Mouse (Mus musculus) forebrain, embryonic 15.5 days (tissue): ENCODE measurements around the gene Scgb2a2. TPM values are rescaled to one million over a fixed set of nuclear protein-coding genes. Genes with fewer than 3 reads are reported as not detected.
"Not testable (repeated sequence)": the region's sequence is repeated elsewhere in the genome, so short reads cannot be mapped to it uniquely, and the experiment has no call there.

Source experiments
- ATAC-seq: fragments of 200-750 bp; cut with Nextera tagmentation; replicated peaks from 2 replicates; pipeline ENCODE4 v1.8.0; 2017; ENCODE audit warnings: mild to moderate bottlenecking, moderate TSS enrichment, moderate library complexity
- H3K27ac ChIP-seq: fragments of 300-500 bp; sonication (generic); replicated peaks from 2 replicates; pipeline ENCODE4 v1.5.1; 2015; ENCODE audit warnings: mild to moderate bottlenecking, inconsistent platforms
- H3K27me3 ChIP-seq: fragments of 300-500 bp; sonication (generic); 2 replicates; pipeline ENCODE4 v1.6.1; 2015; ENCODE audit warnings: inconsistent platforms
- H3K36me3 ChIP-seq: fragments of 300-500 bp; sonication (generic); 2 replicates; pipeline ENCODE4 v1.6.1; 2015; ENCODE audit warnings: mild to moderate bottlenecking, inconsistent platforms
- H3K4me1 ChIP-seq: fragments of 300-500 bp; sonication (generic); 2 replicates; pipeline ENCODE4 v1.6.1; 2015; ENCODE audit warnings: inconsistent platforms
- H3K4me2 ChIP-seq: fragments of 300-500 bp; sonication (generic); replicated peaks from 2 replicates; pipeline ENCODE4 v1.6.1; 2015; ENCODE audit warnings: mild to moderate bottlenecking, inconsistent platforms
- H3K4me3 ChIP-seq: fragments of 300-500 bp; sonication (generic); 2 replicates; pipeline ENCODE4 v1.5.1; 2015; ENCODE audit warnings: mild to moderate bottlenecking, inconsistent platforms
- H3K9ac ChIP-seq: fragments of 300-500 bp; sonication (generic); replicated peaks from 2 replicates; pipeline ENCODE4 v1.6.1; 2015; ENCODE audit warnings: mild to moderate bottlenecking, inconsistent platforms
- H3K9me3 ChIP-seq: fragments of 300-500 bp; sonication (generic); 2 replicates; pipeline ENCODE4 v1.6.1; 2016; ENCODE audit warnings: inconsistent platforms
- WGBS: fragments of 180-500 bp; shearing (Covaris S2); methylation state at CpG from one replicate; pipeline ENCODE4 v1.1.7; 2015; ENCODE audit warnings: mixed read lengths; 5-methylcytosine and 5-hydroxymethylcytosine counted together
- polyA plus RNA-seq: library from polyadenylated mRNA; unstranded; fragments of >200 nt; fragmentation: Nextera tagmentation; extraction: Ambion mirVana; gene quantifications from 2 replicates; pipeline ENCODE4 v1.2.1, GENCODE M21; 2015

Gene Scgb2a2
- not detected in 2 replicates for polyA plus RNA-seq

DNA sequence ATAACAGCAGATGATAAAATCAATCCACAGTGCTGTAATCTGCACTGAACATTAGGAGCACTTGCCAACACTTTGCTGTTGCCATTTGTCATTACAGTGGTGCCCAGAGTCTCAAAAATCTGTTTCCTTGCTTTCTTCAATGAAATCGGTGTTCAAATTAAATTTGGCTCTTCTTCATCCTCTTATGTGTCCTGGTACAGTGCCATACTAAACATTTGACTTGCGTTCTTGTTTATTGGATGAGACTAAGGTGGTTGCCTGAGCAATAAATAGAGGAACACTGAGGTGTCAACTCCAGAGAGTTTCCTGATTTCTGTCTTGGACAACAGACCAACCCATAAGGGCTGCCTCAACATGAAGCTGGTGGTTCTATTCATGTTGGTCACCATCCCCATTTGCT, at the start of gene Scgb2a2:
Gene Scgb2a2 (plus strand): TSS at position 301 of the 400 bp plus-strand sequence.
- 79% methylated on average over 2 of the region's 2 CpGs for WGBS
- H3K36me3 ChIP-seq = no peaks in the 10 kb centered on the region
- H3K4me3 ChIP-seq = no peak within 1 kb of the TSS
- no peaks in the 10 kb centered on the region for H3K4me1 ChIP-seq
- no peak for ATAC-seq
- H3K27ac ChIP-seq = no peak within 1 kb of the TSS
- no peak within 1 kb of the TSS for H3K4me2 ChIP-seq
- no peak within 1 kb of the TSS for H3K9ac ChIP-seq
- H3K9me3 ChIP-seq = no peaks in the 10 kb centered on the region
- no peaks in the 10 kb centered on the region for H3K27me3 ChIP-seq

DNA sequence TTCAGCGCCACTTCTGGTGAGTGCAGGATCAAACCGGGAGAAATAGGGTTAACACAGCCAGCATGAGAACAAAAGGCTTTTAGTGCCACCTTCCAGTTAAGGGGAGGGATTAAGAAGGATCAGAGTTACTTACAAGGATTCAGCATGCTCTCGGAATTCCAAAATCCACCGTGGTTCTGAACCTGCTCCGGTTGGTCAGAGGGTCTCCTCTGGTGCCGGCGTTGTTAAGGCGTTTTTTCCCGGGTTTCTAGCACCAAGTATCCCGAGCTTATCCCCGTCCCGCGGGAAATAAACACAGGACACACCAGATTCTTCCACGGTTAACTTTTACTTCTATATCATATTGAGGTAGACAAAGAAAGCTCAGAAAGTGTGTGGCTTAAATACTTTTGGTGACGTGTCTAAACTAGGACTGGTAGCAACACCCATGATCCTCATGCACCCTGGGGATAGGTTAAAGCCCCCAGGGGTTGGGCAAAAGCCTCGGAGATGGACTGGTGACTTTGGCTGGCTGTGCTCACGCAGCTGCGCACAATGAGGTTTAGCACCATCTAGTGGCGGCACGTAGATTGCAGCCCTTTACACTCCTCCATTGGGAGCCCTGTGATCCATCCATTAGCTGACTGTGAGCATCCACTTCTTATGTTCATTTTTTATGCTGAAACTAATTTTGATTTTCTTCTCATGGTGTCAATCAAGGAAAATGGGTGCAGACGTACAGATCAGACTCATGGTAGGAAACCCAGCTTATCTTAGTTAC, 10.6 kb upstream of the Scgb2a2 start:
- H3K27me3 ChIP-seq, H3K4me1 ChIP-seq, H3K9me3 ChIP-seq, H3K36me3 ChIP-seq, H3K9ac ChIP-seq: not testable (repeated sequence)
- H3K27ac ChIP-seq = 0 out of 2 replicates have a peak overlapping the region, but pooled peaks have one; percentile 43
- H3K4me3 ChIP-seq = peak overlapping the region; percentile 36
- ATAC-seq = peak; percentile 95
- 9% methylated on average over 19 of the region's 21 CpGs for WGBS
- H3K4me2 ChIP-seq = peak overlapping the region; percentile 36

- no peak overlapping the region for H3K9ac ChIP-seq
- H3K27me3 ChIP-seq = no peaks in the 10 kb centered on the region
- 67% methylated on average over 2 of the region's 2 CpGs for WGBS
- peak; percentile 58; the same call in 1 of the 2 replicates for ATAC-seq
- H3K9me3 ChIP-seq = no peaks in the 10 kb centered on the region
- H3K4me3 ChIP-seq = no peak overlapping the region
- no peak overlapping the region for H3K27ac ChIP-seq
- no peak overlapping the region for H3K4me2 ChIP-seq
- no peaks in the 10 kb centered on the region for H3K4me1 ChIP-seq
- H3K36me3 ChIP-seq = no peaks in the 10 kb centered on the region
Measured at GRCm38 (mm10) chr19:9837341-9837715, 10.0 kb upstream of the Scgb2a2 start.

DNA sequence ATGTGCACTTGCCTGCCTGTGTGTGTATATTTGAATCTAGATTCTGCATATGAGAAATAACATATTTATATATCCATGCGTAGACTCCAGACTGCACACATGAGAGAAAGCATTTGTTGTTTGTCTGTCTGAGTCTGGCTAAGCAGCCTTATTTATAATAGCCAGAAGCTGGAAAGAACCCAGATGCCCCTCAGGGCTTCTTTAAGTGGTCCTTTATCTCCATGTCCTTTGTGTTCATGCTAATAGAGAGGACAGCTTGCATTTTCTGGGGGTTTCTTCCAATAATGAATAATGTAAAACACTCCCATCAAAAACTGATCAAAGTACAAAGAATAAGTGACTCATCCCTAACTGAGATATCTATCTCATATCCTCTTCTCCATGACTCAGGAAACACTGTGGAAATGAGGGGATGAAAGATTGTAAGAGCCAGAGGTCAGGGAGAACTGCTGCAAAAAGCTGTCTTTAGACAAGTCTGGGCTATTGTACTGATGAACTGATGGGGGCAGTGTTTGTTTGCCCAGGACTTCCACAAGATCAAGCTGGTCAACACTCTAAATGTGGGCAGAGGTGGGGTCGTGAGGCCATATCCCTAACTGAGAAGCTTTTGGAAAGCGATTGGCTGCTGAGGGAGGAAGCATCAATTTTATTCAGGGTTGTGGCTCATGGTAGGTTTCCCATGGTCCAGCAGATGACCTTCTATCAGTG, 2.2 kb downstream of the Scgb2a2 start:
- H3K4me2 ChIP-seq, H3K27ac ChIP-seq, H3K36me3 ChIP-seq, ATAC-seq, H3K4me3 ChIP-seq, H3K9ac ChIP-seq, H3K9me3 ChIP-seq, H3K27me3 ChIP-seq, H3K4me1 ChIP-seq: not testable (repeated sequence)
- WGBS = 62% methylated on average over 3 of the region's 3 CpGs

DNA sequence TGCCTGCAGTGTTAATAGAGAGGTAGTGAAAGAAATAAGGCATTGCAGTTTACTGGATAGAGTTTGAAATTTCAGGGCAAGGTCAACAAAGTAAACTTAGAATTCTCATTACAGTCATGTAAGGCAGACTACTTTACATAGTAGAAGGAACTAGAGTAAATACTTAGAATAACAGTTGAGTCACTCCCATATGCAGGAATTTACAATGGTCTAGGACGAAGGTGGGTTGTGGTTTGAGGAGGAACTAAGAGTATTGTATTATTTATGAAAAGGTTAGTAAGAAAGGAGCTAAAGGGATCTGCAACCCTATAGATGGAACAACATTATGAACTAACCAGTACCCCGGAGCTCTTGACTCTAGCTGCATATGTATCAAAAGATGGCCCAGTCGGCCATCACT, 13.5 kb downstream of the Scgb2a2 start:
- H3K9me3 ChIP-seq, H3K27me3 ChIP-seq, H3K4me1 ChIP-seq, H3K4me3 ChIP-seq, H3K27ac ChIP-seq, H3K36me3 ChIP-seq, ATAC-seq, H3K9ac ChIP-seq, H3K4me2 ChIP-seq: not testable (repeated sequence)
- WGBS = 81% methylated on average over 3 of the region's 3 CpGs

- no peaks in the 10 kb centered on the region for H3K36me3 ChIP-seq
- no peak overlapping the region for H3K4me3 ChIP-seq
- H3K27me3 ChIP-seq = no peaks in the 10 kb centered on the region
- H3K9ac ChIP-seq = no peak overlapping the region
- no peak overlapping the region for H3K27ac ChIP-seq
- no peaks in the 10 kb centered on the region for H3K9me3 ChIP-seq
- no peaks in the 10 kb centered on the region for H3K4me1 ChIP-seq
- H3K4me2 ChIP-seq = no peak overlapping the region
- 88% methylated on average over 1 of the region's 1 CpGs for WGBS
- ATAC-seq = no peak
Measured at GRCm38 (mm10) chr19:9864856-9865255, 17.5 kb downstream of the Scgb2a2 start.

- no peaks in the 10 kb centered on the region for H3K4me1 ChIP-seq
- ATAC-seq = no peak
- H3K4me3 ChIP-seq = no peak overlapping the region
- no peak overlapping the region for H3K4me2 ChIP-seq
- H3K27me3 ChIP-seq = no peaks in the 10 kb centered on the region
- H3K27ac ChIP-seq = no peak overlapping the region
- H3K9ac ChIP-seq = no peak overlapping the region
- H3K9me3 ChIP-seq = no peaks in the 10 kb centered on the region
- H3K36me3 ChIP-seq = no peaks in the 10 kb centered on the region
Measured at GRCm38 (mm10) chr19:9865466-9865865, 18.1 kb downstream of the Scgb2a2 start.

DNA sequence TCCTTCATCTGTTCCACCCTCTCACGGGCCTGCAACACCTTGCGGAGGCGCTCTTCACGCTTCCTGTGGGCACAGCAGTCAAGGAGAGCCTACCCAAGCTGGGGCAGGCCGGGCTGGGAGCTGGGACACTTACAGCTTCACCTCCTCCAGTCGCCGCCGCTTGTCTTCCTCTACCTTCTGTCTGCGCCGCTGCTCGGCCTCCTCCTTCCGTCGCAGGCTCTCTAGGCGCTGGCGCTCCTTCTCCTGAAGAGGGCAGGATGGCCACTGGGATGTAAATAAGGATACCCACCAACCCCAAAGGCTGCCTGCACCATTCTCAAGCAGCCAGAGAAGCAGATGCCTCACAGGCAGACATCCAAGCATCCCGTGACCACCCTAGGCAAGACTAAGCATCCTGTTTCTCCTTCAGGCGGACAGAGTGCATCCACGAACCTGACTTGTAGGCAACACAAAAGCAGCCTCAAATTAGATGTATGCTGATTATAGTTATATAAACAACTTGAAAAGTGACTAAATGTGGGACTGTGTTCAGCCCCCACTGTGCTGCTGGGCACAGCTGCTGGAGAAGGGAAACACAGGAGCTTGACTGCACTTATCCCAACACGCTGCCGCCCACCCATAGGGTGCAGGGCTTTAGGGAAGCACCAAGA, 30.9 kb downstream of the Scgb2a2 start:
- Histone ChIP-seq H3K4me1 (no peaks in the 10 kb centered on the region), H3K9ac (no peak overlapping the region), H3K9me3 (no peaks in the 10 kb centered on the region), H3K4me3 (no peak overlapping the region), H3K36me3 (peaks cover 58% of the 10 kb centered on the region), H3K27ac (no peak overlapping the region), H3K4me2 (no peak overlapping the region), H3K27me3 (no peaks in the 10 kb centered on the region)
- no peak for ATAC-seq
- 96% methylated on average over 20 of the region's 20 CpGs for WGBS

DNA sequence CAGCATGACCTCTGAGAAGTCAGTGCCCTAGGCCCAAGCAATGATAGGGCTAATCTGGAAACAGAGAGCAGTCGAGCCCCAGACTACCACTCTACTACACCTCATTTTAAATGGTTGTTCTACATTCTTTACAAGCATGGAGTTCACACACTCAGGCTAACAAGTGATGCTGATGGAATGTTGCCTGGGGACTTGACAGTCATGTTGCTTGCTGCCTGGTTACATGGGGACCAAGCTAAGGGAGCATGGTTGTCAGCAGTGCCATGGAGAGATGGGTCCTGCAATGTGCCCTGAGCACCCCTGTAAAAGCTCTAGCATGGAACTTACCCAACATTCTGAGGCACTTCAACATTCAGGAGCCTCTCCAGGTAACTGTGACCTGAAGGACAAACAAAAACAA, 39.0 kb downstream of the Scgb2a2 start:
- H3K4me3 ChIP-seq = no peak overlapping the region
- no peaks in the 10 kb centered on the region for H3K27me3 ChIP-seq
- H3K9ac ChIP-seq = no peak overlapping the region
- no peaks in the 10 kb centered on the region for H3K9me3 ChIP-seq
- no peaks in the 10 kb centered on the region for H3K4me1 ChIP-seq
- no peak overlapping the region for H3K27ac ChIP-seq
- peaks cover 59% of the 10 kb centered on the region for H3K36me3 ChIP-seq
- no peak overlapping the region for H3K4me2 ChIP-seq
- no peak for ATAC-seq
- WGBS = 90% methylated on average over 1 of the region's 1 CpGs

GRCm38 (mm10) chr19:9886771-9887170, 39.4 kb downstream of the Scgb2a2 start:
- Histone ChIP-seq H3K27me3 (no peaks in the 10 kb centered on the region), H3K9me3 (no peaks in the 10 kb centered on the region), H3K9ac (no peak overlapping the region), H3K27ac (no peak overlapping the region), H3K4me1 (no peaks in the 10 kb centered on the region), H3K36me3 (peaks cover 59% of the 10 kb centered on the region), H3K4me3 (no peak overlapping the region), H3K4me2 (no peak overlapping the region)
- ATAC-seq = no peak
- WGBS = 73% methylated on average over 8 of the region's 8 CpGs

- Histone ChIP-seq H3K27me3 (no peaks in the 10 kb centered on the region), H3K36me3 (peaks cover 32% of the 10 kb centered on the region), H3K9ac (no peak overlapping the region), H3K4me2 (no peak overlapping the region), H3K27ac (no peak overlapping the region), H3K9me3 (no peaks in the 10 kb centered on the region), H3K4me1 (peaks cover 26% of the 10 kb centered on the region), H3K4me3 (no peak overlapping the region)
- no peak for ATAC-seq
- 76% methylated on average over 5 of the region's 5 CpGs for WGBS
Measured at GRCm38 (mm10) chr19:9896067-9896466, 48.7 kb downstream of the Scgb2a2 start.

DNA sequence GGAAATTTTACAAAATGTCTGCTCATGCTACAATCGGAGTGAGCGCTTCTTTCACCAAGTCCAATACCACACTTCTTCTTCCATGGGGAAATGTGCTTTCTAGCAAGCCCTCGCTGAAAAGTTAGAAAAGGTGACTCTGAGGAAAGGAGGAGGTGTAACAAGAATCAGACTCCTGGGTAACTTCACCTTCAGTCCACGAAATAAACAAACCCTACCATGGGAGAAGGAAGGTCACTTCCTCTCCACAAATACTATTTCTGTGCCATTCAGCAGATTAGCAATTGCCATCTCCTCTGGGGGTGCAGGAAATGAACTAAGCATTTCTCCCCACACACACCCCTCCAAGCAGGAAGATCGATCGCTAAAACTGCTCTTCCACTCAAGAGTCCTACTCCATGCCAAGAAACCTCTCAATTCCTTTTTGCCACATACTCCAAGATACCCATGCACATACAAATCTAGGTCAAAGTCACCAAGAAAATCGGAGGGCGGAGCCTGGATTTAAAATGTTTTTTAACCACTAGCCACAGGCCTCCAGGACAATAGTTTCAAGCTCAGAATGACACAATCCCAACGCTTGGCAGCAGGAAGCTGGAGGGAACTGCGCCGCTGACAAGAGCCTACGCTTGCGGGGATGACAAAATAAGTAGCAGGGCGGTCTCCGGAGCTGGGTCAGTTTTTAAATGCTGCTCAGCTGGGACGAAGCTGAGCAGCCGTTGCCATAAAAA, 51.1 kb downstream of the Scgb2a2 start:
- Histone ChIP-seq H3K9me3 (no peaks in the 10 kb centered on the region), H3K9ac (peak overlapping the region; percentile 66), H3K4me3 (peak overlapping the region; percentile 89), H3K27ac (peak overlapping the region; percentile 74), H3K4me2 (peak overlapping the region; percentile 86), H3K36me3 (peaks cover 11% of the 10 kb centered on the region), H3K4me1 (peaks cover 26% of the 10 kb centered on the region), H3K27me3 (no peaks in the 10 kb centered on the region)
- no peak for ATAC-seq
- whole genome bisulfite sequencing = 8% methylated on average over 17 of the region's 17 CpGs
